Mouse (Mus musculus) forebrain, embryonic 15.5 days (tissue): ENCODE measurements at regions not wholly inside any gene's neighbourhood (a gene's known extent, or its start where the extent isn't known, plus 50 kb on each side); places are given as distances from the start of the nearest gene placed in this dataset.

ENCODE experiments used
- ATAC-seq: fragments of 200-750 bp; cut with Nextera tagmentation; replicated peaks from 2 replicates; pipeline ENCODE4 v1.8.0; 2017; ENCODE audit warnings: mild to moderate bottlenecking, moderate TSS enrichment, moderate library complexity
- H3K27ac ChIP-seq: fragments of 300-500 bp; sonication (generic); replicated peaks from 2 replicates; pipeline ENCODE4 v1.5.1; 2015; ENCODE audit warnings: mild to moderate bottlenecking, inconsistent platforms
- H3K27me3 ChIP-seq: fragments of 300-500 bp; sonication (generic); 2 replicates; pipeline ENCODE4 v1.6.1; 2015; ENCODE audit warnings: inconsistent platforms
- H3K36me3 ChIP-seq: fragments of 300-500 bp; sonication (generic); 2 replicates; pipeline ENCODE4 v1.6.1; 2015; ENCODE audit warnings: mild to moderate bottlenecking, inconsistent platforms
- H3K4me1 ChIP-seq: fragments of 300-500 bp; sonication (generic); 2 replicates; pipeline ENCODE4 v1.6.1; 2015; ENCODE audit warnings: inconsistent platforms
- H3K4me2 ChIP-seq: fragments of 300-500 bp; sonication (generic); replicated peaks from 2 replicates; pipeline ENCODE4 v1.6.1; 2015; ENCODE audit warnings: mild to moderate bottlenecking, inconsistent platforms
- H3K4me3 ChIP-seq: fragments of 300-500 bp; sonication (generic); 2 replicates; pipeline ENCODE4 v1.5.1; 2015; ENCODE audit warnings: mild to moderate bottlenecking, inconsistent platforms
- H3K9ac ChIP-seq: fragments of 300-500 bp; sonication (generic); replicated peaks from 2 replicates; pipeline ENCODE4 v1.6.1; 2015; ENCODE audit warnings: mild to moderate bottlenecking, inconsistent platforms
- H3K9me3 ChIP-seq: fragments of 300-500 bp; sonication (generic); 2 replicates; pipeline ENCODE4 v1.6.1; 2016; ENCODE audit warnings: inconsistent platforms
- WGBS: fragments of 180-500 bp; shearing (Covaris S2); methylation state at CpG from one replicate; pipeline ENCODE4 v1.1.7; 2015; ENCODE audit warnings: mixed read lengths; 5-methylcytosine and 5-hydroxymethylcytosine counted together

GRCm38 (mm10) chr10:84199035-84199434, 241.4 kb downstream of the Nuak1 start:
- H3K9me3 ChIP-seq: no peaks in the 10 kb centered on the region
- H3K9ac ChIP-seq: no peak overlapping the region
- no peaks in the 10 kb centered on the region for H3K4me1 ChIP-seq
- no peak overlapping the region for H3K4me3 ChIP-seq
- no peak overlapping the region for H3K27ac ChIP-seq
- H3K27me3 ChIP-seq: no peaks in the 10 kb centered on the region
- H3K36me3 ChIP-seq: no peaks in the 10 kb centered on the region
- H3K4me2 ChIP-seq: no peak overlapping the region
- WGBS: 85% methylated on average over 2 of the region's 2 CpGs
- ATAC-seq: no peak

- WGBS: 69% methylated on average over 3 of the region's 3 CpGs
- Histone ChIP-seq H3K27ac (no peak overlapping the region), H3K27me3 (no peaks in the 10 kb centered on the region), H3K9ac (no peak overlapping the region), H3K4me1 (no peaks in the 10 kb centered on the region), H3K9me3 (no peaks in the 10 kb centered on the region), H3K4me2 (no peak overlapping the region), H3K36me3 (no peaks in the 10 kb centered on the region), H3K4me3 (no peak overlapping the region)
- ATAC-seq: no peak
Observed at GRCm38 (mm10) chr10:84201785-84202184, 238.6 kb downstream of the Nuak1 start.

GRCm38 (mm10) chr10:84212096-84212785, 228.2 kb downstream of the Nuak1 start:
- Histone ChIP-seq H3K36me3 (no peaks in the 10 kb centered on the region), H3K27ac (no peak overlapping the region), H3K9ac (no peak overlapping the region), H3K9me3 (0 out of 2 replicates have a peak, but pooled peaks cover 4% of the 10 kb centered on the region), H3K4me3 (no peak overlapping the region), H3K27me3 (no peaks in the 10 kb centered on the region), H3K4me2 (no peak overlapping the region), H3K4me1 (no peaks in the 10 kb centered on the region)
- no peak for ATAC-seq
- 83% methylated on average over 5 of the region's 5 CpGs for WGBS

GRCm38 (mm10) chr10:84214812-84215211, 225.6 kb downstream of the Nuak1 start:
- no peak for ATAC-seq
- H3K4me3 ChIP-seq: no peak overlapping the region
- H3K27ac ChIP-seq: no peak overlapping the region

GRCm38 (mm10) chr10:84229224-84229921, 211.0 kb downstream of the Nuak1 start:
- Histone ChIP-seq H3K4me3 (no peak overlapping the region), H3K27me3 (no peaks in the 10 kb centered on the region), H3K4me2 (no peak overlapping the region), H3K27ac (no peak overlapping the region), H3K4me1 (peaks cover 5% of the 10 kb centered on the region; the same call in 1 of the 2 replicates), H3K36me3 (no peaks in the 10 kb centered on the region), H3K9me3 (no peaks in the 10 kb centered on the region), H3K9ac (no peak overlapping the region)
- ATAC-seq: no peak
- WGBS: 55% methylated on average over 7 of the region's 7 CpGs

More at GRCm38 (mm10) chr10:84214812-84215211, 225.6 kb downstream of the Nuak1 start:
- Histone ChIP-seq H3K4me2 (no peak overlapping the region), H3K9ac (no peak overlapping the region), H3K27me3 (no peaks in the 10 kb centered on the region), H3K36me3 (no peaks in the 10 kb centered on the region), H3K9me3 (no peaks in the 10 kb centered on the region), H3K4me1 (no peaks in the 10 kb centered on the region)

GRCm38 (mm10) chr10:84230011-84230781, 210.2 kb downstream of the Nuak1 start:
- no peaks in the 10 kb centered on the region for H3K36me3 ChIP-seq
- H3K9ac ChIP-seq: no peak overlapping the region
- H3K4me2 ChIP-seq: no peak overlapping the region
- H3K27me3 ChIP-seq: no peaks in the 10 kb centered on the region
- ATAC-seq: no peak
- H3K27ac ChIP-seq: no peak overlapping the region
- peaks cover 5% of the 10 kb centered on the region; the same call in 1 of the 2 replicates for H3K4me1 ChIP-seq
- no peaks in the 10 kb centered on the region for H3K9me3 ChIP-seq
- WGBS: 85% methylated on average over 18 of the region's 18 CpGs
- H3K4me3 ChIP-seq: no peak overlapping the region

- no peaks in the 10 kb centered on the region for H3K9me3 ChIP-seq
- H3K4me1 ChIP-seq: no peaks in the 10 kb centered on the region
- H3K27me3 ChIP-seq: no peaks in the 10 kb centered on the region
- no peak for ATAC-seq
- no peak overlapping the region for H3K4me3 ChIP-seq
- H3K27ac ChIP-seq: no peak overlapping the region
- H3K9ac ChIP-seq: no peak overlapping the region
- H3K36me3 ChIP-seq: no peaks in the 10 kb centered on the region
- H3K4me2 ChIP-seq: no peak overlapping the region
- 89% methylated on average over 6 of the region's 6 CpGs for WGBS
Observed at GRCm38 (mm10) chr10:84235006-84235405, 205.4 kb downstream of the Nuak1 start.

GRCm38 (mm10) chr10:84236236-84236635, 204.2 kb downstream of the Nuak1 start:
- no peak for ATAC-seq
- H3K4me2 ChIP-seq: no peak overlapping the region
- H3K4me3 ChIP-seq: no peak overlapping the region
- no peaks in the 10 kb centered on the region for H3K36me3 ChIP-seq
- no peaks in the 10 kb centered on the region for H3K9me3 ChIP-seq
- no peaks in the 10 kb centered on the region for H3K4me1 ChIP-seq
- 75% methylated on average over 2 of the region's 2 CpGs for WGBS
- no peak overlapping the region for H3K27ac ChIP-seq
- H3K9ac ChIP-seq: no peak overlapping the region
- no peaks in the 10 kb centered on the region for H3K27me3 ChIP-seq

GRCm38 (mm10) chr10:84238279-84238963, 202.0 kb downstream of the Nuak1 start:
- Histone ChIP-seq H3K4me2 (no peak overlapping the region), H3K9ac (no peak overlapping the region), H3K27ac (no peak overlapping the region), H3K27me3 (no peaks in the 10 kb centered on the region), H3K36me3 (no peaks in the 10 kb centered on the region), H3K9me3 (peaks cover 11% of the 10 kb centered on the region), H3K4me1 (no peaks in the 10 kb centered on the region), H3K4me3 (no peak overlapping the region)
- peak; percentile 55 for ATAC-seq
- WGBS: 36% methylated on average over 18 of the region's 18 CpGs

GRCm38 (mm10) chr10:84243283-84243682, 197.1 kb downstream of the Nuak1 start:
- 97% methylated on average over 5 of the region's 5 CpGs for WGBS
- H3K27me3 ChIP-seq: no peaks in the 10 kb centered on the region
- no peaks in the 10 kb centered on the region for H3K36me3 ChIP-seq

GRCm38 (mm10) chr10:84249346-84249745, 191.1 kb downstream of the Nuak1 start:
- H3K27me3 ChIP-seq: no peaks in the 10 kb centered on the region
- H3K4me3 ChIP-seq: no peak overlapping the region
- H3K9ac ChIP-seq: no peak overlapping the region
- H3K4me2 ChIP-seq: no peak overlapping the region
- no peaks in the 10 kb centered on the region for H3K4me1 ChIP-seq
- H3K9me3 ChIP-seq: no peaks in the 10 kb centered on the region
- ATAC-seq: no peak
- H3K27ac ChIP-seq: no peak overlapping the region
- WGBS: 98% methylated on average over 3 of the region's 3 CpGs
- no peaks in the 10 kb centered on the region for H3K36me3 ChIP-seq

More at GRCm38 (mm10) chr10:84243283-84243682, 197.1 kb downstream of the Nuak1 start:
- H3K4me2 ChIP-seq: no peak overlapping the region
- H3K4me1 ChIP-seq: no peaks in the 10 kb centered on the region
- ATAC-seq: no peak
- no peak overlapping the region for H3K9ac ChIP-seq
- no peak overlapping the region for H3K27ac ChIP-seq
- peaks cover 11% of the 10 kb centered on the region for H3K9me3 ChIP-seq
- no peak overlapping the region for H3K4me3 ChIP-seq
